Mouse (Mus musculus) embryonic fibroblast, embryonic 13.5 days (primary cell): Measurements from ENCODE around the gene Gm28048.

ENCODE experiments used
- CTCF ChIP-seq: IDR thresholded peaks from 2 replicates; pipeline ENCODE4 v1.5.1; 2011; ENCODE audit warnings: mild to moderate bottlenecking, control low read depth, low read length, moderate library complexity, borderline replicate concordance; ENCODE audit not compliant: insufficient read depth
- POLR2A ChIP-seq: IDR thresholded peaks from 2 replicates; pipeline ENCODE4 v1.6.1; 2011; ENCODE audit warnings: low read depth, mild to moderate bottlenecking, control low read depth, low read length, moderate library complexity

DNA sequence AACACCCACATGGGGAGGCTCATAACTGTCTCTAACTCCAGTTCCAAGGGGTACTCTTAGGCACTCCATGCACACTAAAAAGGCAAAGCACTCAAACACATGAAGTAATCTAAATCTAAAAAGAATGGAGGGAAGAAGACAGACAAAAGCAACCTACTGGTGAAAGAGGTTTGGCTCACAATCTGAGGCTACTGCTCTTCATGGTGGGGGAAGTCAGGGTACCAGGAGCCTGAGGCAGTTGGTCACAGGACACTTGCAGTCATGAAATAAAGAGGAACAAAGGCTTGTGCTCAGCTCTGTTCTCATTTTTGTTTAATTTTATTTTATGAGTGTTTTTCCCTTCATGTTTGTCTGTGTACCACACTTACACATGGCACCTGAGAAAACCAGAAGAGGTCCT lies 166.7 kb downstream of the Gm28048 start:
- no peak for TF ChIP-seq POLR2A
- no peak for TF ChIP-seq CTCF
